ENCODE assay signal across 8 mouse cellular contexts in the genomic region with DNA sequence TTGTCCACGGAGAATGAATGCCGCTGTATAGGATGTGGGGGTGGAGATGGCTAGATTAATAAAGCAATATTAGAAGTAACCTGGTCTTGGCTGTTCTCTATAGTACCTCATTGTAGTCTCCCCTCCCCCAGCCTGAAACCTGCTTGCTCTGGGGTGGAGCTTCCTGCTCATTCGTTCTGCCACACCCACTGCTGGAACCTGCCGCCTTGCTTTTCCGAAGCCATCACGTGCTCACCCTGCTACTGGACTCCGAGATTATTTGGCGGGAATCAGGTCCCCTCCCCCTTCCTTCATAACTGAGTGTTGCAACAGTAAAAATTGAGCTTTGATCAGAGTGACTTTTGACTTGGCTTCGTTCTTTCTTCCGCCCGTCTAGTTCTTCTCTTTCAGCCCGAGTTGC.
A peak's percentile ranks its signal among the peaks of the same experiment; 100 is the strongest.
DNase-seq lines count a peak whose midpoint lies in the region; ATAC-seq and TF ChIP-seq lines count a peak whose summit lies in the region.
"Not testable (repeated sequence)": the region's sequence is repeated elsewhere in the genome, so short reads cannot be mapped to it uniquely, and the experiment has no call there.

No protein-coding gene starts in this region.

- WGBS in heart, embryonic 12.5 days: 59% methylated on average over 12 of the region's 12 CpGs
- WGBS in limb, embryonic 12.5 days: 58% methylated on average over 12 of the region's 12 CpGs
- WGBS in liver, adult 2 months: 43% methylated on average over 12 of the region's 12 CpGs
- WGBS in lung, embryonic 15.5 days: 52% methylated on average over 12 of the region's 12 CpGs

- not testable (repeated sequence) for H3K36me3 ChIP-seq in CH12.LX (replicated peaks in 1 of 2; ENCODE audit: control insufficient read depth in 1 of 2, insufficient read depth in 1 of 2, low read length in 1 of 2); heart, embryonic 12.5 days; limb, embryonic 12.5 days; liver, adult 2 months (ENCODE audit: control insufficient read depth, insufficient read depth, low read length); lung, embryonic 15.5 days

- H3K9ac ChIP-seq in CH12.LX (ENCODE audit: insufficient read depth, low read depth); heart, embryonic 12.5 days; limb, embryonic 12.5 days (replicated peaks); lung, embryonic 15.5 days: not testable (repeated sequence)
- H3K9ac ChIP-seq in liver, adult 2 months (ENCODE audit: low read depth, low read length): peak overlapping the region; percentile 54; the same call in 1 of the 2 replicates

- not testable (repeated sequence) for H3K79me2 ChIP-seq in CH12.LX (replicated peaks; ENCODE audit: control insufficient read depth, extremely low read depth, insufficient read depth, poor library complexity, severe bottlenecking); liver, adult 2 months (ENCODE audit: control insufficient read depth, insufficient read depth, low read length)

- dilution Hi-C loops in CH12.LX (cut with MboI; ENCODE audit: extremely low pct_ligation_motif_present, extremely low pct_unique_long_range_greater_than_20kb, low sequenced_read_pairs): not testable (repeated sequence)

- not testable (repeated sequence) for TF ChIP-seq EP300 in CH12.LX (IDR thresholded peaks at IDR 0.05; ENCODE audit: low read length)

- H3K4me3 ChIP-seq in CH12.LX (replicated peaks in 1 of 3; ENCODE audit: low read depth in 2 of 3, low read length in 2 of 3, poor library complexity in 1 of 3); heart, embryonic 12.5 days; limb, embryonic 12.5 days (replicated peaks); liver, adult 2 months (ENCODE audit: insufficient read depth, low read depth, low read length); lung, embryonic 15.5 days: not testable (repeated sequence)

- TF ChIP-seq RAD21 in CH12.LX (IDR thresholded peaks at IDR 0.05; ENCODE audit: low read depth, low read length): not testable (repeated sequence)

- H3K4me1 ChIP-seq in CH12.LX (ENCODE audit: control insufficient read depth in 1 of 2, insufficient read depth in 2 of 2); limb, embryonic 12.5 days (replicated peaks); liver, adult 2 months (ENCODE audit: control insufficient read depth, insufficient read depth, low read length); lung, embryonic 15.5 days: not testable (repeated sequence)
- H3K4me1 ChIP-seq in heart, embryonic 12.5 days (replicated peaks): peaks cover 15% of the 10 kb centered on the region

- DNase-seq in CH12.LX (ENCODE audit: extremely low read depth): not testable (repeated sequence)
- DNase-seq in ZHBTc4 (ENCODE audit: low read depth, low spot score): peak; percentile 42
- DNase-seq in kidney, adult 8-10 months: peak; percentile 7 to 28
- DNase-seq in liver, adult 2 months (ENCODE audit: extremely low read depth, low read depth, low spot score): peak; percentile 84
- peak; percentile 34 for DNase-seq in lung, postnatal 36 days

- H3K9me3 ChIP-seq in CH12.LX (replicated peaks; ENCODE audit: low read length); heart, embryonic 12.5 days (replicated peaks); limb, embryonic 12.5 days; lung, embryonic 15.5 days: not testable (repeated sequence)

- not testable (repeated sequence) for ATAC-seq in heart, embryonic 12.5 days (ENCODE audit: insufficient number of reproducible peaks, low FRiP score); limb, embryonic 12.5 days (ENCODE audit: insufficient number of reproducible peaks, insufficient read depth, low FRiP score, low TSS enrichment, low read depth); lung, embryonic 15.5 days (ENCODE audit: borderline replicate concordance, extremely low read depth, low FRiP score, low TSS enrichment)

- H3K4me2 ChIP-seq in CH12.LX (ENCODE audit: insufficient read depth, low read depth, poor library complexity, severe bottlenecking): peak overlapping the region; percentile 11; the same call in 1 of the 2 replicates
- 0 out of 2 replicates have a peak overlapping the region, but pooled peaks have one; percentile 10 for H3K4me2 ChIP-seq in heart, embryonic 12.5 days
- peak overlapping the region; percentile 42 for H3K4me2 ChIP-seq in limb, embryonic 12.5 days
- peak overlapping the region; percentile 36 for H3K4me2 ChIP-seq in lung, embryonic 15.5 days

- not testable (repeated sequence) for H3K27ac ChIP-seq in CH12.LX (ENCODE audit: insufficient read depth, low read depth); heart, embryonic 12.5 days (ENCODE audit: poor library complexity, severe bottlenecking); limb, embryonic 12.5 days; lung, embryonic 15.5 days
- peak overlapping the region; percentile 99 for H3K27ac ChIP-seq in liver, adult 2 months (replicated peaks; ENCODE audit: insufficient read depth, low read depth, low read length)

- not testable (repeated sequence) for TF ChIP-seq CTCF in CH12.LX (conservative IDR thresholded peaks at IDR 0.05 in 1 of 2, IDR thresholded peaks at IDR 0.05 in 1 of 2; ENCODE audit: low read depth in 2 of 2, low read length in 2 of 2); liver, adult 2 months (IDR thresholded peaks at IDR 0.05; ENCODE audit: low read depth, low read length)

- TF ChIP-seq POLR2A in CH12.LX (IDR thresholded peaks at IDR 0.05; ENCODE audit: low read depth, low read length); liver, adult 2 months (IDR thresholded peaks at IDR 0.05; ENCODE audit: extremely low read depth, insufficient read depth, low read length): not testable (repeated sequence)

- not testable (repeated sequence) for H3K27me3 ChIP-seq in CH12.LX (replicated peaks); heart, embryonic 12.5 days (replicated peaks); limb, embryonic 12.5 days; liver, adult 2 months (ENCODE audit: control insufficient read depth, insufficient read depth, low read length); lung, embryonic 15.5 days

- in situ Hi-C loops in CH12.LX (cut with MboI; ENCODE audit: low pct_ligation_motif_present, low pct_unique_long_range_greater_than_20kb, low sequenced_read_pairs): loop anchor here (25.0 kb wide), 2 partner anchors 406 to 581 kb away; partner anchors contain the start of genes 2700049A03Rik, Dact1 and Timm9
